Mouse (Mus musculus): ENCODE measurements at regions not wholly inside any gene's neighbourhood (a gene's known extent, or its start where the extent isn't known, plus 50 kb on each side); places are given as distances from the start of the nearest gene placed in this dataset.

DNA sequence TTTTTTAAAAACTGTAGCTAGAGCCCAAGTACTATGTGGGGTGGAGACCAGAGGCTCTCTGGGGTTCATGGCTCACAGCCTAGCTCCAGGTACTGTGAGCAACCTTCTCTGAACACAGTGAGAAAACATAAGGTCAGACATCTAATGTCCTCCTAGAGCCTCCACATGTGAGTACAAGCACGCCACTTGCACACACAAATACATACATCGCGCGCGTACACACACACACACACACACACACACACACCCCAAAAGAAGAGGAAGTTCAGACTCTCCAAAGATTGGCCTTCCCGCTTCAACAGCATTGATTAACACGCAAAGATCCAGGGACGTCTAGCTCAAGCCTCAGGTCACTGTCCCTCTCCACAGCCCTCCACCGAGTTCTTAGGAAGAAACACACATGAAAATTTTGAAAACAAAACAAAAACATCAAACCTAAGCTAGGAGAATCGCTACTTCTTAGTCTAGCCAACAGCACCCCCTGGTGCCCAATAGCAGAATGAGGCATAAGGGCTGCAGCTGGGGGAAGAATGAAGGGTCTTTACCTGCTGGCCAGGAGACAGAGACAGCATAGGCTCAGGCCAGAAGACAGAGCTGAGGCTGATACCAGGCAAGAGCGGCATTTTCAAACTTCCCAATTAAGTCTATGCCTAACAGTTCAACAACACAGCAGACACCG, 90.7 kb upstream of the Usp24 start:
- TF ChIP-seq FLI1 (IDR thresholded peaks at IDR 0.05; ENCODE audit: low read length) (no peak), GATA1 (IDR thresholded peaks at IDR 0.05; ENCODE audit: borderline replicate concordance, low read length) (no peak)
- peak overlapping the region; percentile 84 for H3K4me3 ChIP-seq (replicated peaks)
- peaks cover 44% of the 10 kb centered on the region for H3K36me3 ChIP-seq (replicated peaks; ENCODE audit: low read length)
- H3K4me1 ChIP-seq: peaks cover 37% of the 10 kb centered on the region
- H3K27me3 ChIP-seq (replicated peaks): peaks cover 9% of the 10 kb centered on the region
- peaks cover 4% of the 10 kb centered on the region; the same call in 1 of the 2 replicates for H3K9me3 ChIP-seq

DNA sequence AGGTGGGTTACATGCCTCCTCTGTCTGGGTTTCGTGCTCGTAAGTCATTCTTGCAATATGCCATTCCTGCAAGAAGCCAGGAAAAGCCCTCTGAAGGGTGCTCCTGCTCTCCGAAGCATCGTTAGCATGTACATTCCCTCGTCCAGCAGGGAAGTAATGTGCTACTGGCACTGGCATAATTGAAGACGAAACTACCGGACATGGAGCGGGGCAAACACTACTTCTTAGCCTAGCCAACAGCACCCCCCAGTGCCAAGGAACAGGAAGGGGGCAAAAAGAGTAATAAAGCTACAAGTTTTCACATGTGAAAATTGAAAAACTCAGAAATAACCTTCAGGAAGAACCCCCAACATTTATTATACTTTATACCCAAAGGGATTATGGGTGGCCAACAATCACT, 88.6 kb upstream of the Usp24 start:
- H3K36me3 ChIP-seq (replicated peaks; ENCODE audit: low read length): peaks cover 48% of the 10 kb centered on the region
- no peak overlapping the region for H3K4me3 ChIP-seq (replicated peaks)
- H3K4me1 ChIP-seq: peaks cover 52% of the 10 kb centered on the region
- H3K27me3 ChIP-seq (replicated peaks): peaks cover 5% of the 10 kb centered on the region
- H3K9me3 ChIP-seq: peaks cover 4% of the 10 kb centered on the region; the same call in 1 of the 2 replicates
- no peak for TF ChIP-seq GATA1 (IDR thresholded peaks at IDR 0.05; ENCODE audit: borderline replicate concordance, low read length)
- no peak for TF ChIP-seq FLI1 (IDR thresholded peaks at IDR 0.05; ENCODE audit: low read length)

DNA sequence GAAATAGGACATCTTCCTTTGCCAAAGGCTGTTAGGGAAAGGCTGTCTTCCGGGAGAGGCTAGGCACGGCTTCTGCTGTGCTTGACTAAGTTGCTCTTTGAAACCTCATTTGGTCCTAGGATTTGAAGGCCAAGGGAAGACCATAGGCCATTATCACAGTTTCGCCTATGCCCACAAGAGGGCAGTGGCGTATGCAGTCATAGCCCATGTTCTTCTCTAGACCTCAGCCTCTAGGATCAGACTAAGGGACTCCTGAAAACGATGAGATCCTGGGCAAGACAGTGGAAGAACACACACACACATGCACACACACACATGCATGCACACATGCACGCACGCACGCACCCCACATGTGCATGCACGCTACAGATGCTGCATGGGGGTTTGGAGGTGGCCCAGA, 87.5 kb upstream of the Usp24 start:
- TF ChIP-seq FLI1 (IDR thresholded peaks at IDR 0.05; ENCODE audit: low read length) (no peak), GATA1 (IDR thresholded peaks at IDR 0.05; ENCODE audit: borderline replicate concordance, low read length) (no peak)
- Histone ChIP-seq H3K4me3 (replicated peaks) (peak overlapping the region; percentile 59), H3K9me3 (peaks cover 4% of the 10 kb centered on the region; the same call in 1 of the 2 replicates), H3K27me3 (replicated peaks) (peaks cover 2% of the 10 kb centered on the region), H3K36me3 (replicated peaks; ENCODE audit: low read length) (peaks cover 56% of the 10 kb centered on the region), H3K4me1 (peaks cover 63% of the 10 kb centered on the region)

DNA sequence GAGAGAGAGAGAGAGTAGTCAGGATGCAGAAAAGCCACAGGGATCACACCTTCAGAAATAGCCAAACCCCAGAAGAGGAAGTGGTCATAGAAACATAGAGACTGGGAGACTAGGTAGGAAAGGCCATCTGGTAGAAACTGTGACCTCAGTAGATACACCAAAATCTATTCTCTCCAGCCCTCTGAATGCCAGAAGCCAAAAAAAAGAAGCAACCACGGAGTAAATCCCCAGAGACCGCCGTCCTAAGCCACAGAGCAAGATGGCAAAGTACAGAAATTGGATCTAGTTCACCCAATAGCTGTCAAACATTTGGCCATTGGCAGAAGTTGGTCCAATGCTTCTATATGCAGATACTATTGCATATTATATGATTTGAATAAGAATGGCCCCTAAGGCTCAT, 86.5 kb upstream of the Usp24 start:
- H3K4me1 ChIP-seq: peaks cover 68% of the 10 kb centered on the region
- TF ChIP-seq FLI1 (IDR thresholded peaks at IDR 0.05; ENCODE audit: low read length) (no peak), GATA1 (IDR thresholded peaks at IDR 0.05; ENCODE audit: borderline replicate concordance, low read length) (no peak)

DNA sequence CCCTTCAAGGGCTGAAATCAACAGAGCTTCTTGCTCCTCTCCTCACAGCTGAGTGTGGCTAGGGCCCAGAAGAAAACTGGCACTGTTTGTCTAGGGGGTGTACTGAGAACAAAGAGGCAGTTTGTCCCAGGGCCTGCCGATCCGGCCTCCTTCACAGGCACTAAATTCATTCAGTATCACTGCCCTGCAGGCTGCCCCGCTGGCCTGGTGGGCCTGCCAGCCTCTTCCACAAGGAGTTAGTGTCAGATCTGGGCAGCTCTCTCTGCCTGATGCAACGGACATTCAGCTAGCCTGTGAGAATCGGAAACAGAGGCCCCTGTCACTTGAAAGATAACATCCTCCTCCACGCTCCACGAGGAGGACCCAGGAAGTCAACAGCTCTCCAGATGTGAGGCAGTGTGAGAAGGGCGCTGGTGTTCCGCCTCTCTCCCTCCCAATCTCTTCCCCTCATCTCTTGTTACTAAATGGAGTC, 83.5 kb upstream of the Usp24 start:
- Histone ChIP-seq H3K27me3 (replicated peaks) (no peaks in the 10 kb centered on the region), H3K4me1 (peaks cover 62% of the 10 kb centered on the region), H3K9me3 (peaks cover 4% of the 10 kb centered on the region; the same call in 1 of the 2 replicates), H3K4me3 (replicated peaks) (peak overlapping the region; percentile 77), H3K36me3 (replicated peaks; ENCODE audit: low read length) (peaks cover 52% of the 10 kb centered on the region)
- TF ChIP-seq GATA1 (IDR thresholded peaks at IDR 0.05; ENCODE audit: borderline replicate concordance, low read length) (peak; percentile 59; the same call in 1 of the 3 replicates), FLI1 (IDR thresholded peaks at IDR 0.05; ENCODE audit: low read length) (no peak)

More for the DNA sequence above, 86.5 kb upstream of the Usp24 start:
- Histone ChIP-seq H3K27me3 (replicated peaks) (no peaks in the 10 kb centered on the region), H3K4me3 (replicated peaks) (no peak overlapping the region), H3K9me3 (peaks cover 4% of the 10 kb centered on the region; the same call in 1 of the 2 replicates), H3K36me3 (replicated peaks; ENCODE audit: low read length) (peaks cover 58% of the 10 kb centered on the region)

DNA sequence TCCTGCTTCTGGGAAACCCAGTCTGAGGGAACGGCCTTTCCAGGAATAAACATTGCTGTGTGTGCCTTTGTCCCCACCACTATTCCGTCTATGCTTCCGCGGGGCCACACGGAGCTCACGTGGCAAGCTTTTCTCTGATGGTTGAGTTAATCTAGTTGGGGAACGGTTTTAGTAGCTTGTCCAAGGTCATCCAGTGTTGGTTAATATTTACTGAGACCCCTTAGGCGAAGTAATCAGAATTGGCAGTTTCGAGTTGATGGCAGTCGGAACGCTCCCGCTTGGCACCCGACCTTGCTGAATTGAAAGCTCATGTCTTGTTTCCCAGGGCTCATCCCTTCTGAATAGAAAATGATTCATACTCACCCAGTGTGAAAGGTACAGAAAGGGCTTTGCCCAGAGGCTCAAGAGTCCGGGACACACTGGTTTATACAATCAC, 71.6 kb upstream of the Usp24 start:
- peaks cover 57% of the 10 kb centered on the region for H3K4me1 ChIP-seq
- H3K36me3 ChIP-seq (replicated peaks; ENCODE audit: low read length): peaks cover 45% of the 10 kb centered on the region
- H3K4me3 ChIP-seq (replicated peaks): no peak overlapping the region
- TF ChIP-seq FLI1 (IDR thresholded peaks at IDR 0.05; ENCODE audit: low read length) (no peak), GATA1 (IDR thresholded peaks at IDR 0.05; ENCODE audit: borderline replicate concordance, low read length) (no peak)
- H3K27me3 ChIP-seq (replicated peaks): no peaks in the 10 kb centered on the region
- peaks cover 4% of the 10 kb centered on the region; the same call in 1 of the 2 replicates for H3K9me3 ChIP-seq

DNA sequence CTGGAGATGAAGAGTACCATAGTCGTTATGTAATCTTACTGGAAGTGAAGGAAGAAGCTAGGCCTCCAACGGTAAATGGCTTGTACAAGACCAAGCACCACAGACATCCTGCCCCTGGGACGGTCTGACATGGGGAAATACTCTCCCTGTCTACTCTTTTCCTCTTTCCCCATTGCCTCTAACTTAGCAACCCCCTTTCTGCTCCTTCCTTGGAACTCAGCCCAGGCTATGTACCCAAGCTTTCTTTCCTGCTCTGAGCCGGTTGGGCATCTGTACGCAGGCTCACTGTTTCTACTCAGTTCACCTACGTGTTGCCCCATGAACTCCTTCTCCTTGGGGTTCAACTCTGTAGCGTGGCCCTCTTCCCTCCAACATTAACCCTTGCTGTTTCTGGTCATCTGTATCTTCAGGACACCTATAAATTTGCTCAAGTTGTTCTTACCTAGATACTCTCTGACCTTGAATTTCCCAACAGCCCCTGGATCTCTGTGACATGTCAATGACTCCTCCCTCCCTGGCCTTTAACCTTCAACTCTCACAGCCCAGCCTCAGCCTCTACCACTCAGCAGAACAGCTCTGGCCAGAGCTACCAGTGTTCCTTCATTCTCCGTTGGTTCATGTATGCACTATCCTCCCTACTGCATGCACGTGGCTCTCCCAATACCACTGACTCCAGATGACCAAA, 71.0 kb upstream of the Usp24 start:
- H3K4me3 ChIP-seq (replicated peaks): no peak overlapping the region
- H3K27me3 ChIP-seq (replicated peaks): no peaks in the 10 kb centered on the region
- peaks cover 47% of the 10 kb centered on the region for H3K36me3 ChIP-seq (replicated peaks; ENCODE audit: low read length)
- TF ChIP-seq GATA1 (IDR thresholded peaks at IDR 0.05; ENCODE audit: borderline replicate concordance, low read length): no peak
- no peak for TF ChIP-seq FLI1 (IDR thresholded peaks at IDR 0.05; ENCODE audit: low read length)
- H3K9me3 ChIP-seq: peaks cover 4% of the 10 kb centered on the region; the same call in 1 of the 2 replicates
- H3K4me1 ChIP-seq: peaks cover 61% of the 10 kb centered on the region

DNA sequence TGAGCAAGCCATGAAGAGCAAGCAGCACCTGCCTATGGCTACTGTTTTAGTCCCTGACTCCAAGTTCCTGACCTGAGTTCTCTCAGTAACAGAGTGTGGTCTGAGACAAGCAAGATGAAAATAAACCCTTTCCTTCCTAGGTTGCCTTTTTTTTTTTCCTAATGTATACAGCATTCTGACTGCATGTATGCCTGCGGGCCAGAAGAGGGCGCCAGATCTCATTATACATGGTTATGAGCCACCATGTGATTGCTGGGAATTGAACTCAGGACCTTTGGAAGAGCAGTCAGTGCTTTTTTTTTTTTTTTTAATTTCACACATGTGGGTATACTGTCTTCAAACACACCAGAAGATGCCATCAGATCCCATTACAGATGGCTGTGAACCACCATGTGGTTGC, 69.3 kb upstream of the Usp24 start:
- Histone ChIP-seq H3K4me3 (replicated peaks) (no peak overlapping the region), H3K36me3 (replicated peaks; ENCODE audit: low read length) (peaks cover 55% of the 10 kb centered on the region), H3K9me3 (peaks cover 4% of the 10 kb centered on the region; the same call in 1 of the 2 replicates), H3K4me1 (peaks cover 72% of the 10 kb centered on the region), H3K27me3 (replicated peaks) (no peaks in the 10 kb centered on the region)
- TF ChIP-seq FLI1 (IDR thresholded peaks at IDR 0.05; ENCODE audit: low read length) (no peak), GATA1 (IDR thresholded peaks at IDR 0.05; ENCODE audit: borderline replicate concordance, low read length) (no peak)

DNA sequence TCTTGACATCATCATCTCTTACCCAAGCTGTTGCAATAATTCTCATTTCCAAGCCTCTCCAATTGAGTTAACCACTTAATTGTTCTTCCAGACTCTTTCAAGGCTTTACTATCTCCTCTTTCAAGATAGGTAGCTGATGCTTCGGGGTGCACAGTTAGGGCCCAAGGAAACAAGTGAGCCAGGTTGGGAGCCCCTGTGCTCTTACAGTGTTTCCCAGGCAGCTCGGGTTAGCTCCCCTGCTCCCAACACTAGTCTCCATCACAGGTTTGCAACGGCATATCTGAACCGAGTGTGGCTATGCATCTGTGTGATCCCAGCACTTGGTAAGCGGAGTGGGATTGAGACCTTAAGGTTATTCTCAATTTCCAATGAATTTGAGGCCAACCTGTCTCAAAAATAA, 68.6 kb upstream of the Usp24 start:
- H3K4me3 ChIP-seq (replicated peaks): no peak overlapping the region
- TF ChIP-seq GATA1 (IDR thresholded peaks at IDR 0.05; ENCODE audit: borderline replicate concordance, low read length): no peak
- TF ChIP-seq FLI1 (IDR thresholded peaks at IDR 0.05; ENCODE audit: low read length): no peak
- no peaks in the 10 kb centered on the region for H3K27me3 ChIP-seq (replicated peaks)

DNA sequence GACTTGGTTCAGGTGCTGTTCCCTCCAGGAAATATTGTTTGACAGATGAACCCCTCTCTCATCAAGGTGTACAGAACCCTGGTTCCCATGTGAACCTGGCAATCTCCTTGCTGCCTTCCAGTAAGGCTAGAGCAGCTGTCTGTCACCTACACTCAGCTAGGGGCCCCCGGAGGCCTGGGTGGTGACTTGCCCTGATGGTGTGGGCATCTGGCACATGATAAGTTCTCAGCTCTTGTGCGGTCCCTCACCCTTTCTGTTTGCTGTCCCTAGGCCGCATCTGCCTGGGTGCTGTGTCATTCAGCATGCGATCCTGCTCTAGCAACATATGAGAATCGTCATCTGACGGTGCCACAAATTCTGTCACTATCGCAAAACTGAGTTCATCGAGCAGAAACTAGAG, 67.7 kb upstream of the Usp24 start:
- Histone ChIP-seq H3K27me3 (replicated peaks) (no peaks in the 10 kb centered on the region), H3K36me3 (replicated peaks; ENCODE audit: low read length) (peaks cover 66% of the 10 kb centered on the region), H3K4me1 (peaks cover 71% of the 10 kb centered on the region), H3K9me3 (peaks cover 19% of the 10 kb centered on the region), H3K4me3 (replicated peaks) (peak overlapping the region; percentile 50)
- TF ChIP-seq GATA1 (IDR thresholded peaks at IDR 0.05; ENCODE audit: borderline replicate concordance, low read length) (no peak), FLI1 (IDR thresholded peaks at IDR 0.05; ENCODE audit: low read length) (no peak)

More for the DNA sequence above, 68.6 kb upstream of the Usp24 start:
- H3K36me3 ChIP-seq (replicated peaks; ENCODE audit: low read length): peaks cover 59% of the 10 kb centered on the region
- H3K9me3 ChIP-seq: peaks cover 11% of the 10 kb centered on the region
- peaks cover 73% of the 10 kb centered on the region for H3K4me1 ChIP-seq

Measured in megakaryocyte, embryonic 14.5 days (primary cell).